Mouse (Mus musculus) heart, adult 2 months (tissue): ENCODE results near the gene Coa4.

ENCODE experiments used
- CTCF ChIP-seq: fragments of 200-600 bp; IDR thresholded peaks from 2 replicates; pipeline ENCODE4 v1.8.1; 2022; ENCODE audit warnings: antibody characterized with exemption, mild to moderate bottlenecking, moderate library complexity
- POLR2A ChIP-seq: fragments of 200-500 bp; IDR thresholded peaks from 2 replicates; pipeline ENCODE4 v1.6.1; 2011; ENCODE audit warnings: mild to moderate bottlenecking, low read depth, low read length, control low read depth; ENCODE audit not compliant: insufficient read depth

DNA sequence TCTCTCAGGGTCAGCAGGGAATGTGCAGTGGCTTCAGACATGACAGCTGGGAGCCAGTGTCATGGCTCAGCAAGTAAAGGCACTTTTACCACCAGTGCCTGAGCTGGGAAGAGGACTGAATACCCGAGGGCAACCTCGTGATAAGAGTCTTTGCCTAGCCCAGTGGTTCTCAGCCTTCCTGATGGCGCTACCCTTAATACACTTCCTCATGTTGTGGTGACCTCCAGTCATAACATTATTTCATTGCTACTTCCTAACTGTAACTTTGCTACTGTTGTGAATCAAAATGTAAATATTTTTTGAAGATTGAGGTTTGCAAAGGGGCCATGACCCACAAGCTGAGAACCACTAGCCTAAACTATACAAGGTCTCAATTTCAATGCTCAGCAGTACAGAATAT lies 28.2 kb upstream of the Coa4 start:
- TF ChIP-seq POLR2A (no peak), CTCF (no peak)
